Mouse (Mus musculus): ENCODE measurements around the gene Pcnx.
A peak's percentile ranks its signal among the peaks of the same experiment; 100 is the strongest.

The Pcnx gene

DNA sequence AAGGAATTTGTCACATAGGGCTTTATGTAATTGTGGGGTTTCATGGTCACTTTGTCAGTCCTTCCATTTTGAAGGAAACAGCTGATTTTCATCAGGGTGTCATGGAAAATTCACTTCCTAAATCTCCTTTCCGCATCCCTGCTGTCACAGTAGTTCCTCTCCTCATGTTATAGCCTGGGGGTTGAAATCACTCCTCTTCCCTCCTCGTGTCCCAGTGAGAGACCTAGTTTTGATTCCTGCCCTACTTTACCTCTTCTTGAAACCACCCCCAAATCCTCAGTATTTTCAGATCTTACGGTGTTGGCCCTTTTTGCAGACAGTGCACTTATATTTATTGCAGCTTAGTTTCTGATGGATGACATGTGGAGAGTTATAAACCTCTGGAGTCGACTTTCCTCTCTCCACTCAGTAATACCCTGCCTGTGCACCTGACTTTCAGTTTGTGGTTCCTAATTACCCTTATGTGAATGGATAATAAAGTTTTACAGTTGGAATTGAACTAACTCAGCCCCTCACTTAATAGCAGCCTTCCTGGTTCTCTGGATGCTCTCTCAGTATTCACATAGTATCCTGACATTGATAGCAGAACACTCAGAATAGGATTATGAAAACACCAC lies 48.0 kb downstream of the Pcnx start:
- no peak for DNase-seq

DNA sequence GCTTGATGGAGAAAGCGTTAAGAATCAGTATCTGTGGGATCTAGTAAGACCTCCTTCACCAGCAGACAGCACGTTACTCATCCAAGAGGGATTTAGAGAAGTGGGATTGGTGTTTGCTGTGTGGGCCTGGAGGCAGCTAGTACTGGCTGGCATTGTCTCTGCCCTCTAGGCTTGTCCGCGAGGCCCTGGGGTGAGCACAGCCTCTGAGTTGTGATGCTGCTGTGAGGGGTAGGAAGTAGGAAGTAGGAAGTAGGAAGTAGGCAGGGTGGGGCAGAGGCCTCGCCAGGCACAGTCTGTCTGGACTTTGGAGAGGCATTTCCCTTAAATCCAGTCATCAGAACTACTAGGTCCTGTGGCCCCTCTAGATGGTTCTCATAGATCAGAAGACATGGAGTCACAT lies 50.6 kb downstream of the Pcnx start:
- no peak for DNase-seq

GRCm38 (mm10) chr12:81915176-81915950 lies 55.5 kb downstream of the Pcnx start:
- DNase-seq = peak; percentile 50

- DNase-seq = no peak
Measured at GRCm38 (mm10) chr12:81918346-81918745, 58.5 kb downstream of the Pcnx start.

GRCm38 (mm10) chr12:81918886-81919285 lies 59.1 kb downstream of the Pcnx start:
- no peak for DNase-seq

DNA sequence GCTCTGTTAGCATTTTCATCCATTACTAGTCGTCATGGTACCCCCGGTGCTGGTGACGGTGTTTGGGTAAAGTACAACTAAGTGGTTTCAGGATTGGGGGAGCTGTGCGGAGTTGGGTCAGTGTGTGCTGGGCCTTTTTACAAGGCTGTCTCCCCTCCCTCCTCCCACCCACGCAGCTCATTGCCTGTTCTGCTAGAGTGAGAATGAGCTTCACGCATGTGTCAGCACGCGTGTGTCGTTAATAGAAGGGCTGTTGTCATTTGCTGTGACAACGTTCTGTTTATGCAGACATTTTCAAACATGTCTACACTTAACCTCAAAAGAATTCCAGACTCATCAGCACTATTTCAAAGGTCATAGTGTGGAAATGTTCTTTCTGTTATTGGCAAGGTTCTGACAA lies 60.2 kb downstream of the Pcnx start:
- no peak for DNase-seq

DNA sequence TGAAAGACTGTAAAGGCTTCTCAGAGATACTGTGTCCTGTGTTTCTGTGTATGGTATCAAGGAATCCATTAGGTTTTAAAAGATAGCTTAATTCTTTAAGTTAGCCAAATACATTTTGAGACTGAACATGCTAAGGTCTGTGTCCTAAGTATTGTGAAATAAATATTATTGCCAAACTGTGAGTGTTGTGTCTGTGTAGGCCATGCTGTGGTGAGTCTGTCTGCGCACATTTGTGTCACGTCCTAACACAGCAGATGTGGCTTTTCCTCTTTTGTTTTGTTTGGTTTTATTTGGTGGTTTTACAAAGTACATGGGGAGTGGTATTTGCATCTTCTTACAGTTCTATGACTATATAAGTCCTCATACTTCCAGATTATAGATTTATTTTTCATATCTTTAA lies 60.8 kb downstream of the Pcnx start:
- no peak for DNase-seq

- no peak for DNase-seq
Measured at GRCm38 (mm10) chr12:81921785-81922184, 62.0 kb downstream of the Pcnx start.

GRCm38 (mm10) chr12:81922838-81923237 lies 63.0 kb downstream of the Pcnx start:
- no peak for DNase-seq

GRCm38 (mm10) chr12:81927163-81927562 lies 67.3 kb downstream of the Pcnx start:
- DNase-seq = no peak

DNA sequence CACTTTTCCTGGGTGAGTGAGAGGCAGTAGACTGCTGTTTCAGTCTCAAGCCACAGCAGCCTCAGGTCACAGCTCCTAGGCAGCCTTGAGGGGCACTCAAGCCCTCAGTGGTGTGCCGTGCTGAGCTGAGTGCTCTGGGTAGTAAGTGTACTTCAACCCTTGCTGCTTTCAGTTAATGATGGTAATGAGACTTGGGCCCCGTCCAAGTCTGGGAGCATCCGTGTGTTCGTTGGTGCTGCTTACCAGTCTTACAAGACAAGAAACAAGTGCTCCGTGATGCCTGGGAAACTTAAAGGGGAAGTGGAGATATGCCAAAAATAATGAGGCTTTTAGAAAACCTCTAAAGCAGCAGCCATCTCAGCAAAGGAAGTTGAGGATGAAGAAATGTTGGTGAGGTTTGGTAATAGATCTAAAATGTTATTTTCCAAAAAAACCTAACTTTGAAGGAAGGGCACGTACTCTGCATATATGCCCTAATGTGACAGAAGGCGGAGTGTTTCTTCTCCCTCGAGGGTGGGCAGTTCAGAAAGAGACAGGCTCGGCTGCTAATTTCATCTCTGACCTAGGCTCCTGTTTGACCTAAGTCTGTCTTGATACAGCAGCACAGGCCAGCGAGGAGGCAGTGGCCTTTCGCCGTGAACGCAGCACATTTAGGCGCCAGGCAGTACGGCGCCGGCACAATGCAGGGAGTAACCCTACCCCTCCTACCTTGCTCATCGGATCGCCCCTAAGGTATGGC lies 68.0 kb downstream of the Pcnx start:
- no peak for DNase-seq

- DNase-seq = no peak
Measured at GRCm38 (mm10) chr12:81928382-81928770, 68.6 kb downstream of the Pcnx start.

DNA sequence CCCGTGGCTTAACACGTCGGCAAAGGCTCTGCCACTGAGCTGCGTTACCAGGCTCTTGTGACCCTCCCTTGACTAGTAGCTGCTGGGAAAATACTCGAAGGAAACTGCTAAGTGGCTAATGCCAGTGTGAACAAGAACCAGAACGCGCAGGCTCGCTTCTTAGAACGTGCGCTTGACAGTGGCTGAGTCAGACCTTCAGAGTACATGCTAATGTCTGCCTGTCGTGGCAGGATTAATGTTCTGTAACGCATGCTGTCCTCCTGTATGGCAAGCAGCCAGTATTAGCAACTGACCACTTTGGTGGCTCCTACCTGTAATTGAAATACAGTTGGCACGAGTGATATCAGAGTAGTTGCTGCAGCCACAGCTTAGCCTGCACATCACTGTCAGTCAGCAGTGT lies 72.2 kb downstream of the Pcnx start:
- no peak for DNase-seq

GRCm38 (mm10) chr12:81933430-81933829 lies 73.6 kb downstream of the Pcnx start:
- no peak for DNase-seq

- DNase-seq = no peak
Measured at GRCm38 (mm10) chr12:81934510-81934909, 74.7 kb downstream of the Pcnx start.

DNA sequence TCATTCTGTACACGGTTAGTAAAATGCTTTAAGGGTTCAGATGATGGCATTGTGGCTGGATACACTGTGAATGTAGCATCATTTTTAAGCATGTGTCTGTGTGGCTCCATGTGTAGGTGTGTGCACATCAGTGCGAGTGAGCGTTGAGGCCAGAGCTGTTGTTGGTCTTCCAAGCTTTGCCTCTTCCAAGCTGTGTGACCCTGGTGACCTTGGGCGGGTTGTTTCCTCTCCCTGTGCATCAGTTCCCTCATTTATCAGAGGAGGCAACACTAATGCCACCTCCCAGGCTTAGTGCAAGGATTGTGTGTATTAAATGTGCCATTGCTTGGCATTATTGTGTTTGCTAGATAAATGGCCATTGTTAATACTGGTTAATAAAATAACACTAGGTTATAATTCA lies 76.2 kb downstream of the Pcnx start:
- DNase-seq = no peak

GRCm38 (mm10) chr12:81941191-81941590 lies 81.4 kb downstream of the Pcnx start:
- DNase-seq = no peak

DNA sequence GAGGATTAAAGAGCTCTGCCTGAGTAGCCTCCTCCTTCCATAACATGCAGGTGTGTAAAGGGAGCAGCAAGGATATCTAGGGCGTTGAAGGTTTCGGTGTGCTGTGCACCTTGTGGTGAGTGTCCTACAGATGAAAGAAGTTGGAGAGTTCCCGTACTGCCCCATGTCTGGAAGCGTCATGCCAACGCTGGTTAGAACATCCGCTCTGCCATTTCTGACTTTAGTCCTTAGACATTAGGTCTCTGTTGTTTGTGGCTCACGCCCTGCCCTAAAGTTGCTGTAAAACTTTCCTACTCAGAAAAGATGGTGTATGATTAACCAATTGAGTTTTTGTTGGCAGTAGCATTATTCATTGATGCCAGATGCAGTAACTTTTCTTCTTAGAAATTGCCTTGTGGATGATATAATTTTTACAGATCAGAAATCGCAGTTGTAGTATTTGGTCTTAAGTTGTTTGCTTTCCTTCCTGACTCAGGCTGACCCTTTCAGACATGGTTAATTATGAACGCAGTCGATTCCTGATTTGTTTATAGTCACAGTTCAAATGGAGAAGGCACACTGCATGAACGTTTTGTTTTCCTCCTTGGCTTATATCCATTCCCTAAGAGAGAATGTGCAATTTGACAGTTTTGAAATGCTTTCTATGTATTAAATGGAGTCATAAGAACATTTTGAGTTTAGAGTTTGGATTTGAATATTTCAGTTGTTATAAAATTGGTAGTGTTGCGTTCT lies 83.7 kb downstream of the Pcnx start:
- DNase-seq = no peak

DNA sequence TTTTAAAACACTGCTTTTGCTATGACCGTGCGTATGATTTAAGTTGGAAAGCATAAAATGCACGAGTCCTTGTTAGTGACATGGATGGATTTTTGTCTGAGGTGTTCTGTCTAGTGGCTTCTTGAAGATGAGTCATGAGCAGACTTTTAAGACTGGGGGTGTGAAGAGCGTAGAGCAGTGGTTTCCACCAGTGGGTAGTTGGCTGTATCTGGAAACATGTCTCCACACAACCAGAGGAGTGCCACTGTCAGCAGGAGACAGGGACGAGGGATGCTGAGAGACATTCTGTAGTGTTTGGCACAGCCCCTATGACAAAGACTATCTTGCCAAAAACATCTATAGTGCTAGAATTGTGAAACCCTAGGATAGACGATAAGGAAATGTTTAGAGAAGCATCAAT lies 89.2 kb downstream of the Pcnx start:
- DNase-seq = no peak

DNA sequence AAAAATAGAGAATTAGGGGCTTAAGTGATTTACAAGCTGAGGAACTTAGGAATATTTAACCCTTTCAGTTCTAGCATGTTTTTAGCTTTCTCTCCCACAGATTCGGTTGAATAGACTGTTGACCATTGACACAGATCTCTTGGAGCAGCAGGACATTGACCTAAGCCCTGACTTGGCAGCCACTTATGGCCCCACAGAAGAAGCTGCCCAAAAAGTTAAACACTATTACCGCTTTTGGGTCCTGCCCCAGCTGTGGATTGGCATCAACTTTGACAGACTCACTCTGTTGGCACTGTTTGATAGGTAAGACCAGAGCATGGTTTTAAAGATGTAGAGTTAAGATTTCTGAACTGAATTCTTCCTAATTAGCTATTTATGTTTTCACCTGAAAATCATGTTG lies 90.2 kb downstream of the Pcnx start:
- no peak for DNase-seq

DNA sequence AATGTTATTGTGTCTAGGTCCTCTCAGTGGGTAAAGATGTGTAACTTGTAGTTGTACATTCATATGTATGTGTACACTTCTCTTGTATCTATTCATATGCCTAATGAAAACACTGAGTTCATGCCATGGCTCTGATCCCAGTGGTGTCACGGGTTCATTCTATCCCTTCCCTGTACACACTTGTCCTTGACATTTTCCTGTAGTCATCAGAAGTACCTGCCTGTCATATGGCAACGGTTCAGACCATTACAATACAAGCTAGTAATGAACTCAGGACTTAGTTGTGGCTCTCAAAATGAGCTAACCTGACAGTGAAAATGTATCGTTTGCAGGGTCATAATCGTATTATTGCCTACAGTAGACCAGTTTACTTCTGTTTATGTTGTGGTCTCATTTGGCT lies 98.5 kb downstream of the Pcnx start:
- DNase-seq = no peak

GRCm38 (mm10) chr12:81965416-81965815 lies 105.6 kb downstream of the Pcnx start:
- DNase-seq = no peak

Measured in cerebellum, adult 11-12 months (tissue).